Mouse (Mus musculus): ENCODE measurements around the gene Gm13289. TPM values are rescaled to one million over a fixed set of nuclear protein-coding genes. Genes with fewer than 3 reads are reported as not detected.
A peak's percentile ranks its signal among the peaks of the same experiment; 100 is the strongest.
"Not testable (repeated sequence)": the region's sequence is repeated elsewhere in the genome, so short reads cannot be mapped to it uniquely, and the experiment has no call there.

The Gm13289 gene
- polyA plus RNA-seq, 1 experiment from 2014 or later = not detected

DNA sequence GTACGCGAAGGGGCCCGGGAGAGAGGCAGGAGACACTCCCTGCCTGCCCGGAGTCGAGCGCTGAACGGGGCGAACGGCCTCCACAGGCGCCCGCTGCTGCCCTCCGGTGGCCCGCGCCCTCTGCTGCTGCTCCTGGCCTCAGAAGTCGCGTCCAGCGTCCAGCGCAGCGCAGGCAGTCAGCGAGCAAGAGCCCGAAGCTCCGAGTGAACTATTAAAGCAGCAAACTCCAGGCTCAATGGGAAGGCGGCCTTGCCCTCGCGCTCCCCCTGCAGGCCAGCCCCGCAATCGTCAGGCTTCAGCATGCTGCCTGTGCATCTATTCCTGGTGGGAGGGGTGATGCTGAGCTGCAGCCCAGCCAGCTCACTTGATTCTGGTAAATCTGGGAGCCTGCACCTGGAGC, 8.7 kb downstream of the Gm13289 start, which contains the start of gene Gm13276:
TSS of gene Gm13276 (plus strand) at position 301 of the 400 bp plus-strand sequence.
- not testable (repeated sequence) for H3K4me3 ChIP-seq; H3K9ac ChIP-seq; H3K4me2 ChIP-seq; H3K27me3 ChIP-seq (replicated peaks); H3K4me1 ChIP-seq (replicated peaks); H3K27ac ChIP-seq (ENCODE audit: poor library complexity, severe bottlenecking); H3K9me3 ChIP-seq (replicated peaks); H3K36me3 ChIP-seq; ATAC-seq (ENCODE audit: insufficient number of reproducible peaks, low FRiP score)
- WGBS = no CpG with 5 or more reads among the region's 27 CpGs

DNA sequence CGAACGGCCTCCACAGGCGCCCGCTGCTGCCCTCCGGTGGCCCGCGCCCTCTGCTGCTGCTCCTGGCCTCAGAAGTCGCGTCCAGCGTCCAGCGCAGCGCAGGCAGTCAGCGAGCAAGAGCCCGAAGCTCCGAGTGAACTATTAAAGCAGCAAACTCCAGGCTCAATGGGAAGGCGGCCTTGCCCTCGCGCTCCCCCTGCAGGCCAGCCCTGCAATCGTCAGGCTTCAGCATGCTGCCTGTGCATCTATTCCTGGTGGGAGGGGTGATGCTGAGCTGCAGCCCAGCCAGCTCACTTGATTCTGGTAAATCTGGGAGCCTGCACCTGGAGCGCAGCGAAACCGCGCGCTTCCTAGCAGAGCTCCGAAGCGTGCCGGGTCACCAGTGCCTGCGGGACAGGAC, 11.7 kb downstream of the Gm13289 start, which contains the start of gene Gm13277:
TSS of gene Gm13277 (plus strand) at position 231 of the 400 bp plus-strand sequence.
- not testable (repeated sequence) for H3K27me3 ChIP-seq (replicated peaks); H3K36me3 ChIP-seq; H3K4me2 ChIP-seq; H3K9me3 ChIP-seq (replicated peaks); H3K27ac ChIP-seq (ENCODE audit: poor library complexity, severe bottlenecking); H3K4me1 ChIP-seq (replicated peaks); ATAC-seq (ENCODE audit: insufficient number of reproducible peaks, low FRiP score); H3K4me3 ChIP-seq; H3K9ac ChIP-seq
- 0% methylated on average over 4 of the region's 28 CpGs for WGBS

DNA sequence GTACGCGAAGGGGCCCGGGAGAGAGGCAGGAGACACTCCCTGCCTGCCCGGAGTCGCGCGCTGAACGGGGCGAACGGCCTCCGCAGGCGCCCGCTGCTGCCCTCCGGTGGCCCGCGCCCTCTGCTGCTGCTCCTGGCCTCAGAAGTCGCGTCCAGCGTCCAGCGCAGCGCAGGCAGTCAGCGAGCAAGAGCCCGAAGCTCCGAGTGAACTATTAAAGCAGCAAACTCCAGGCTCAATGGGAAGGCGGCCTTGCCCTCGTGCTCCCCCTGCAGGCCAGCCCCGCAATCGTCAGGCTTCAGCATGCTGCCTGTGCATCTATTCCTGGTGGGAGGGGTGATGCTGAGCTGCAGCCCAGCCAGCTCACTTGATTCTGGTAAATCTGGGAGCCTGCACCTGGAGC, 14.5 kb downstream of the Gm13289 start, which contains the start of gene Gm13278:
TSS of gene Gm13278 (plus strand) at position 301 of the 400 bp plus-strand sequence.
- not testable (repeated sequence) for H3K9me3 ChIP-seq (replicated peaks); H3K4me2 ChIP-seq; H3K9ac ChIP-seq; H3K36me3 ChIP-seq; H3K27me3 ChIP-seq (replicated peaks); H3K27ac ChIP-seq (ENCODE audit: poor library complexity, severe bottlenecking); H3K4me1 ChIP-seq (replicated peaks); H3K4me3 ChIP-seq; ATAC-seq (ENCODE audit: insufficient number of reproducible peaks, low FRiP score)
- no CpG with 5 or more reads among the region's 28 CpGs for WGBS

DNA sequence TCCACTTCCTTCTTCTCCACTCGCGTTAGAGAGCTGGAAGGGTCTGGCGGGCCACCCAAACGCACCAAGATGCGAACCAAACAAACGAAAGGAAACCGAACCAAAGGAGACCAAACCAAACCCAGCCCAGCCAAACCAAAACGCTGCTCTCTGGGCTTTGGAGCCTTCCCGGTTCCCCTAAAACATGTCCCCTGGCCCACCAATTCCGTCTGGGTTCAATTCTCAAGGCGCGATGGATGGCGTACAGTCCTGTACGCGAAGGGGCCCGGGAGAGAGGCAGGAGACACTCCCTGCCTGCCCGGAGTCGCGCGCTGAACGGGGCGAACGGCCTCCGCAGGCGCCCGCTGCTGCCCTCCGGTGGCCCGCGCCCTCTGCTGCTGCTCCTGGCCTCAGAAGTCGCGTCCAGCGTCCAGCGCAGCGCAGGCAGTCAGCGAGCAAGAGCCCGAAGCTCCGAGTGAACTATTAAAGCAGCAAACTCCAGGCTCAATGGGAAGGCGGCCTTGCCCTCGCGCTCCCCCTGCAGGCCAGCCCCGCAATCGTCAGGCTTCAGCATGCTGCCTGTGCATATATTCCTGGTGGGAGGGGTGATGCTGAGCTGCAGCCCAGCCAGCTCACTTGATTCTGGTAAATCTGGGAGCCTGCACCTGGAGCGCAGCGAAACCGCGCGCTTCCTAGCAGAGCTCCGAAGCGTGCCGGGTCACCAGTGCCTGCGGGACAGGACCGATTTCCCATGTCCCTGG, 17.4 kb downstream of the Gm13289 start, which contains the start of gene Gm13275:
TSS of gene Gm13275 (plus strand) at position 552 of the 740 bp plus-strand sequence.
- 0% methylated on average over 13 of the region's 52 CpGs for WGBS
- not testable (repeated sequence) for H3K4me2 ChIP-seq; ATAC-seq (ENCODE audit: insufficient number of reproducible peaks, low FRiP score); H3K4me3 ChIP-seq; H3K27ac ChIP-seq (ENCODE audit: poor library complexity, severe bottlenecking); H3K27me3 ChIP-seq (replicated peaks); H3K9ac ChIP-seq; H3K36me3 ChIP-seq; H3K4me1 ChIP-seq (replicated peaks); H3K9me3 ChIP-seq (replicated peaks)

DNA sequence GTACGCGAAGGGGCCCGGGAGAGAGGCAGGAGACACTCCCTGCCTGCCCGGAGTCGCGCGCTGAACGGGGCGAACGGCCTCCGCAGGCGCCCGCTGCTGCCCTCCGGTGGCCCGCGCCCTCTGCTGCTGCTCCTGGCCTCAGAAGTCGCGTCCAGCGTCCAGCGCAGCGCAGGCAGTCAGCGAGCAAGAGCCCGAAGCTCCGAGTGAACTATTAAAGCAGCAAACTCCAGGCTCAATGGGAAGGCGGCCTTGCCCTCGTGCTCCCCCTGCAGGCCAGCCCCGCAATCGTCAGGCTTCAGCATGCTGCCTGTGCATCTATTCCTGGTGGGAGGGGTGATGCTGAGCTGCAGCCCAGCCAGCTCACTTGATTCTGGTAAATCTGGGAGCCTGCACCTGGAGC, 20.4 kb downstream of the Gm13289 start, which contains the start of gene Gm13279:
TSS of gene Gm13279 (plus strand) at position 301 of the 400 bp plus-strand sequence.
- not testable (repeated sequence) for H3K36me3 ChIP-seq; H3K27ac ChIP-seq (ENCODE audit: poor library complexity, severe bottlenecking); H3K9me3 ChIP-seq (replicated peaks); H3K27me3 ChIP-seq (replicated peaks); ATAC-seq (ENCODE audit: insufficient number of reproducible peaks, low FRiP score); H3K4me1 ChIP-seq (replicated peaks); H3K4me2 ChIP-seq; H3K4me3 ChIP-seq; H3K9ac ChIP-seq
- no CpG with 5 or more reads among the region's 28 CpGs for WGBS

DNA sequence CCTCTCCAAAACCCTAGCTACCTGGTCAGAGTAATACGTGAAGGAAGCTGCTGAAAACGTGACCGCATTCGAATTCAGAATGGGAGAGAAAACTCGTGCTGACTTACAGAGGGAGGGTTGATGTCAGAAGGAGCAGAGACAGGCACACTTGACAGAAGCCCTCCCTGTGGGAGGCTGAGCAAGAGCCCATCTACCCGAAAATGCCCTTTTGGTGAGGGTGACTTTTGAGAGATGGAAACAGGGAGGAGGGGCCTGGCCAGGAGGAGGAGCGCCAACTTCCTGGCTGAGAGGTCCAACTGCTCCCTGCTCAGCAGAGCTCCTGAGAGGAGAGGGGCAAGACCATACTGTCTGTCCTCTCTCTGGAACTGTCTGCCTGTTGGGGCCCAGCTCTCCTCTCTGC, 22.6 kb downstream of the Gm13289 start, which contains the start of gene Gm13285:
TSS of gene Gm13285 (plus strand) at position 301 of the 400 bp plus-strand sequence.
- H3K9me3 ChIP-seq (replicated peaks); H3K4me1 ChIP-seq (replicated peaks); H3K4me2 ChIP-seq; H3K4me3 ChIP-seq; H3K9ac ChIP-seq; ATAC-seq (ENCODE audit: insufficient number of reproducible peaks, low FRiP score); H3K27ac ChIP-seq (ENCODE audit: poor library complexity, severe bottlenecking); H3K36me3 ChIP-seq; H3K27me3 ChIP-seq (replicated peaks): not testable (repeated sequence)
- WGBS = 9% methylated on average over 6 of the region's 7 CpGs

DNA sequence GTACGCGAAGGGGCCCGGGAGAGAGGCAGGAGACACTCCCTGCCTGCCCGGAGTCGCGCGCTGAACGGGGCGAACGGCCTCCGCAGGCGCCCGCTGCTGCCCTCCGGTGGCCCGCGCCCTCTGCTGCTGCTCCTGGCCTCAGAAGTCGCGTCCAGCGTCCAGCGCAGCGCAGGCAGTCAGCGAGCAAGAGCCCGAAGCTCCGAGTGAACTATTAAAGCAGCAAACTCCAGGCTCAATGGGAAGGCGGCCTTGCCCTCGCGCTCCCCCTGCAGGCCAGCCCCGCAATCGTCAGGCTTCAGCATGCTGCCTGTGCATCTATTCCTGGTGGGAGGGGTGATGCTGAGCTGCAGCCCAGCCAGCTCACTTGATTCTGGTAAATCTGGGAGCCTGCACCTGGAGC, 26.2 kb downstream of the Gm13289 start, which contains the start of gene Gm13287:
TSS of gene Gm13287 (plus strand) at position 301 of the 400 bp plus-strand sequence.
- WGBS = no CpG with 5 or more reads among the region's 29 CpGs
- H3K27ac ChIP-seq (ENCODE audit: poor library complexity, severe bottlenecking); ATAC-seq (ENCODE audit: insufficient number of reproducible peaks, low FRiP score); H3K36me3 ChIP-seq; H3K27me3 ChIP-seq (replicated peaks); H3K9ac ChIP-seq; H3K4me1 ChIP-seq (replicated peaks); H3K4me3 ChIP-seq; H3K9me3 ChIP-seq (replicated peaks): not testable (repeated sequence)
- peak within 1 kb of the TSS; percentile 49 for H3K4me2 ChIP-seq

DNA sequence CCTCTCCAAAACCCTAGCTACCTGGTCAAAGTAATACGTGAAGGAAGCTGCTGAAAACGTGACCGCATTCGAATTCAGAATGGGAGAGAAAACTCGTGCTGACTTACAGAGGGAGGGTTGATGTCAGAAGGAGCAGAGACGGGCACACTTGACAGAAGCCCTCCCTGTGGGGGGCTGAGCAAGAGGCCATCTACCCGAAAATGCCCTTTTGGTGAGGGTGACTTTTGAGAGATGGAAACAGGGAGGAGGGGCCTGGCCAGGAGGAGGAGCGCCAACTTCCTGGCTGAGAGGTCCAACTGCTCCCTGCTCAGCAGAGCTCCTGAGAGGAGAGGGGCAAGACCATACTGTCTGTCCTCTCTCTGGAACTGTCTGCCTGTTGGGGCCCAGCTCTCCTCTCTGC, 28.5 kb downstream of the Gm13289 start, which contains the start of gene Gm13288:
TSS of gene Gm13288 (plus strand) at position 301 of the 400 bp plus-strand sequence.
- no CpG with 5 or more reads among the region's 8 CpGs for WGBS
- H3K4me3 ChIP-seq; H3K36me3 ChIP-seq; ATAC-seq (ENCODE audit: insufficient number of reproducible peaks, low FRiP score); H3K27me3 ChIP-seq (replicated peaks); H3K9me3 ChIP-seq (replicated peaks); H3K27ac ChIP-seq (ENCODE audit: poor library complexity, severe bottlenecking); H3K9ac ChIP-seq; H3K4me1 ChIP-seq (replicated peaks): not testable (repeated sequence)
- H3K4me2 ChIP-seq = peak within 1 kb of the TSS; percentile 44

DNA sequence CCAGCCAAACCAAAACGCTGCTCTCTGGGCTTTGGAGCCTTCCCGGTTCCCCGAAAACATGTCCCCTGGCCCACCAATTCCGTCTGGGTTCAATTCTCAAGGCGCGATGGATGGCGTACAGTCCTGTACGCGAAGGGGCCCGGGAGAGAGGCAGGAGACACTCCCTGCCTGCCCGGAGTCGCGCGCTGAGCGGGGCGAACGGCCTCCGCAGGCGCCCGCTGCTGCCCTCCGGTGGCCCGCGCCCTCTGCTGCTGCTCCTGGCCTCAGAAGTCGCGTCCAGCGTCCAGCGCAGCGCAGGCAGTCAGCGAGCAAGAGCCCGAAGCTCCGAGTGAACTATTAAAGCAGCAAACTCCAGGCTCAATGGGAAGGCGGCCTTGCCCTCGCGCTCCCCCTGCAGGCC, 29.0 kb downstream of the Gm13289 start:
- H3K27ac ChIP-seq (ENCODE audit: poor library complexity, severe bottlenecking) = not testable (repeated sequence)

DNA sequence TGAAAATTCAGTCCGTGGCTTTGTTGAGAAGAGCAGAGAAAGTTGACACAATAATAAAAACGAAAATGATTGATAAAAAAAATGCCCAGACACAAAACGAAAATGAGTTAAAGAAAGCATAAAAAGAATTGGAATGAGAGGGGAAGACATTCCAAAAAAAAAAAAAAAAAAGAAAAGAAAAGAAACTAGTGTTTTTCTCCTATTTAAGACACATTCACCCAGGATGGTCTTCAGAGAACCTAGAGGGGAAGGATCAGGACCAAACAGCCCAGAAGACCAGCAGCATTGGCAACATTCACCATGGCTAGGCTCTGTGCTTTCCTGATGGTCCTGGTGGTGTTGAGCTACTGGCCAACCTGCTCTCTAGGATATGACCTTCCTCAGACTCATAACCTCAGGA, 39.2 kb downstream of the Gm13289 start, which contains the start of gene Ifna7:
TSS of gene Ifna7 (plus strand) at position 301 of the 400 bp plus-strand sequence.
- H3K9me3 ChIP-seq (replicated peaks) = no peaks in the 10 kb centered on the region
- H3K27me3 ChIP-seq (replicated peaks) = 0 out of 2 replicates have a peak, but pooled peaks cover 8% of the 10 kb centered on the region
- ATAC-seq (ENCODE audit: insufficient number of reproducible peaks, low FRiP score) = no peak
- H3K4me1 ChIP-seq (replicated peaks) = no peaks in the 10 kb centered on the region
- no peak within 1 kb of the TSS for H3K27ac ChIP-seq (ENCODE audit: poor library complexity, severe bottlenecking)
- no peak within 1 kb of the TSS for H3K4me2 ChIP-seq
- H3K4me3 ChIP-seq = no peak within 1 kb of the TSS
- H3K9ac ChIP-seq = no peak within 1 kb of the TSS
- 58% methylated on average over 3 of the region's 3 CpGs for WGBS
- no peaks in the 10 kb centered on the region for H3K36me3 ChIP-seq

More for the DNA sequence above, 29.0 kb downstream of the Gm13289 start:
- H3K9ac ChIP-seq; H3K9me3 ChIP-seq (replicated peaks); H3K27me3 ChIP-seq (replicated peaks); H3K4me1 ChIP-seq (replicated peaks); H3K4me3 ChIP-seq; H3K36me3 ChIP-seq; ATAC-seq (ENCODE audit: insufficient number of reproducible peaks, low FRiP score): not testable (repeated sequence)
- WGBS = 0% methylated on average over 8 of the region's 34 CpGs
- peak overlapping the region; percentile 44 for H3K4me2 ChIP-seq

DNA sequence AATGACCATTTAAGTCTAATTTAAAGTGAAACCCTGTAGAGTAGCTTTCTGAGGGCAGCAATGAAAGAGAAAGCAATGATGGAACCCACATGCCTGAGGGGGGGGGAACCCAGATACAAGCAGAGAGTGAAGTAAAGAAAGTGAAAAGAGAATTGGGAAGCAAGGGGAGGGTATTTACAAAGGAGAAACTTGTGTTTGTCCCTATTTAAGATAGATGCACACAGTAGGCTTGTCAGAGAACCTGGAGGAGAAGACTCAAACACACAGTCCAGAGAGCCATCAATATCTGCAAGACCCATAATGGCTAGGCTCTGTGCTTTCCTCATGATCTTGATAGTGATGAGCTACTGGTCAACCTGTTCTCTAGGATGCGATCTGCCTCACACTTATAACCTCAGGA, 42.9 kb downstream of the Gm13289 start, which contains the start of gene Ifna11:
TSS of gene Ifna11 (plus strand) at position 301 of the 400 bp plus-strand sequence.
- no peak for ATAC-seq (ENCODE audit: insufficient number of reproducible peaks, low FRiP score)
- H3K9me3 ChIP-seq (replicated peaks) = no peaks in the 10 kb centered on the region
- H3K36me3 ChIP-seq = no peaks in the 10 kb centered on the region
- H3K4me3 ChIP-seq = no peak within 1 kb of the TSS
- 0 out of 2 replicates have a peak, but pooled peaks cover 6% of the 10 kb centered on the region for H3K27me3 ChIP-seq (replicated peaks)
- H3K9ac ChIP-seq = no peak within 1 kb of the TSS
- no peaks in the 10 kb centered on the region for H3K4me1 ChIP-seq (replicated peaks)
- H3K4me2 ChIP-seq = no peak within 1 kb of the TSS
- 82% methylated on average over 1 of the region's 1 CpGs for WGBS
- H3K27ac ChIP-seq (ENCODE audit: poor library complexity, severe bottlenecking) = no peak within 1 kb of the TSS
